Mouse (Mus musculus) C2C12 (cell line): ENCODE measurements at regions not wholly inside any gene's neighbourhood (a gene's known extent, or its start where the extent isn't known, plus 50 kb on each side); places are given as distances from the start of the nearest gene placed in this dataset.
A peak's percentile ranks its signal among the peaks of the same experiment; 100 is the strongest.

ENCODE experiments used
- H3K27me3 ChIP-seq: one replicate; pipeline ENCODE4 v1.6.1; 2011; ENCODE audit not compliant: control insufficient read depth, insufficient read depth, insufficient read length
- H3K36me3 ChIP-seq: one replicate; pipeline ENCODE4 v1.6.1; 2011; ENCODE audit not compliant: control insufficient read depth, insufficient read depth
- H3K4me3 ChIP-seq: one replicate; pipeline ENCODE4 v1.5.1; 2011; ENCODE audit warnings: mild to moderate bottlenecking, control low read depth; ENCODE audit not compliant: poor library complexity, insufficient read depth, severe bottlenecking
- H3K79me2 ChIP-seq: one replicate; pipeline ENCODE4 v1.6.1; 2011; ENCODE audit not compliant: control insufficient read depth, insufficient read depth
- H3K79me3 ChIP-seq: one replicate; pipeline ENCODE4 v1.6.1; 2011; ENCODE audit warnings: low read depth, control low read depth
- H3ac ChIP-seq: one replicate; pipeline ENCODE3; 2011; ENCODE audit warnings: low read depth; ENCODE audit not compliant: control insufficient read depth, insufficient read length
- CEBPB ChIP-seq: IDR thresholded peaks from one replicate; pipeline ENCODE4 v1.6.1; 2011; ENCODE audit warnings: low read depth, mild to moderate bottlenecking, control low read depth, moderate library complexity
- CTCF ChIP-seq: IDR thresholded peaks from one replicate; pipeline ENCODE4 v1.5.1; 2011; ENCODE audit not compliant: control insufficient read depth, insufficient read depth, insufficient read length
- FOSL1 ChIP-seq: IDR thresholded peaks from one replicate; pipeline ENCODE4 v1.8.0; 2011; ENCODE audit warnings: mild to moderate bottlenecking, low read length; ENCODE audit not compliant: poor library complexity, insufficient read depth, severe bottlenecking
- MAX ChIP-seq: IDR thresholded peaks from one replicate; pipeline ENCODE4 v1.6.1; 2011; ENCODE audit warnings: mild to moderate bottlenecking, control low read depth
- MYOD1 ChIP-seq: IDR thresholded peaks from one replicate; pipeline ENCODE4 v1.6.1; 2011; ENCODE audit warnings: low read depth; ENCODE audit not compliant: control insufficient read depth, insufficient read length
- MYOG ChIP-seq: IDR thresholded peaks from one replicate; pipeline ENCODE4 v1.6.1; 2011; ENCODE audit not compliant: control insufficient read depth, insufficient read length; ENCODE audit errors: extremely low read depth
- USF1 ChIP-seq: IDR thresholded peaks from one replicate; pipeline ENCODE4 v1.6.1; 2011; ENCODE audit warnings: low read depth, mild to moderate bottlenecking, control low read depth, moderate library complexity

- Histone ChIP-seq H3K27me3 (no peaks in the 10 kb centered on the region), H3K79me3 (no peaks in the 10 kb centered on the region), H3ac (no peak overlapping the region), H3K4me3 (no peak overlapping the region), H3K36me3 (no peaks in the 10 kb centered on the region), H3K79me2 (no peaks in the 10 kb centered on the region)
- TF ChIP-seq CEBPB (no peak), MYOD1 (peak; percentile 74)
These were observed 531.7 kb upstream of the Adamts9 start for GRCm38 (mm10) chr6:93474981-93475380.

- Histone ChIP-seq H3K36me3 (no peaks in the 10 kb centered on the region), H3K79me3 (no peaks in the 10 kb centered on the region), H3K4me3 (no peak overlapping the region), H3K79me2 (no peaks in the 10 kb centered on the region), H3K27me3 (no peaks in the 10 kb centered on the region), H3ac (no peak overlapping the region)
- TF ChIP-seq MAX (no peak), CEBPB (no peak), FOSL1 (no peak), CTCF (no peak), MYOD1 (no peak), MYOG (no peak), USF1 (no peak)
These were observed 524.6 kb upstream of the Adamts9 start for GRCm38 (mm10) chr6:93467867-93468266.

- Histone ChIP-seq H3K27me3 (no peaks in the 10 kb centered on the region), H3K36me3 (no peaks in the 10 kb centered on the region), H3K79me2 (no peaks in the 10 kb centered on the region), H3K79me3 (no peaks in the 10 kb centered on the region), H3K4me3 (no peak overlapping the region), H3ac (no peak overlapping the region)
- TF ChIP-seq MYOD1 = no peak
- no peak for TF ChIP-seq MYOG
- no peak for TF ChIP-seq FOSL1
- TF ChIP-seq CEBPB = no peak
These were observed 519.6 kb upstream of the Adamts9 start for GRCm38 (mm10) chr6:93462861-93463260.

- no peaks in the 10 kb centered on the region for H3K36me3 ChIP-seq
- no peak overlapping the region for H3K4me3 ChIP-seq
- no peak overlapping the region for H3ac ChIP-seq
- no peaks in the 10 kb centered on the region for H3K27me3 ChIP-seq
- no peaks in the 10 kb centered on the region for H3K79me3 ChIP-seq
- TF ChIP-seq USF1 = no peak
- TF ChIP-seq FOSL1 = no peak
- no peak for TF ChIP-seq CEBPB
- TF ChIP-seq MYOD1 = no peak
- no peaks in the 10 kb centered on the region for H3K79me2 ChIP-seq
These were observed 518.1 kb upstream of the Adamts9 start for GRCm38 (mm10) chr6:93461374-93461773.

- no peak for TF ChIP-seq CEBPB
- no peak for TF ChIP-seq FOSL1
- TF ChIP-seq MYOD1 = no peak
- no peak for TF ChIP-seq CTCF
- no peak for TF ChIP-seq MYOG
- no peak for TF ChIP-seq USF1
- no peak for TF ChIP-seq MAX
- no peak overlapping the region for H3K4me3 ChIP-seq
- no peaks in the 10 kb centered on the region for H3K79me3 ChIP-seq
These were observed 514.3 kb upstream of the Adamts9 start for GRCm38 (mm10) chr6:93457613-93458012.

GRCm38 (mm10) chr6:93456383-93457033 is 513.2 kb upstream of the Adamts9 start:
- H3K79me2 ChIP-seq = no peaks in the 10 kb centered on the region
- no peaks in the 10 kb centered on the region for H3K79me3 ChIP-seq
- H3K36me3 ChIP-seq = no peaks in the 10 kb centered on the region
- H3ac ChIP-seq = no peak overlapping the region
- no peak for TF ChIP-seq MYOD1
- no peak for TF ChIP-seq FOSL1
- no peak for TF ChIP-seq MAX
- no peaks in the 10 kb centered on the region for H3K27me3 ChIP-seq
- no peak overlapping the region for H3K4me3 ChIP-seq

More at GRCm38 (mm10) chr6:93457613-93458012, 514.3 kb upstream of the Adamts9 start:
- H3K36me3 ChIP-seq = no peaks in the 10 kb centered on the region
- H3K79me2 ChIP-seq = no peaks in the 10 kb centered on the region
- no peak overlapping the region for H3ac ChIP-seq
- H3K27me3 ChIP-seq = no peaks in the 10 kb centered on the region
